Mouse (Mus musculus): Measurements from ENCODE around the gene Kctd20.
"Not testable (repeated sequence)": the region's sequence is repeated elsewhere in the genome, so short reads cannot be mapped to it uniquely, and the experiment has no call there.

Gene Kctd20

GRCm38 (mm10) chr17:28984724-28985420 lies 33.1 kb downstream of the Kctd20 start:
- in situ Hi-C loops (cut with MboI, MseI), result no loop called here

- in situ Hi-C loops (cut with MboI, MseI), result no loop called here
These were observed 35.1 kb downstream of the Kctd20 start for GRCm38 (mm10) chr17:28986833-28987232.

GRCm38 (mm10) chr17:28987713-28988112 lies 36.0 kb downstream of the Kctd20 start:
- in situ Hi-C loops (cut with MboI, MseI), result no loop called here

GRCm38 (mm10) chr17:28988291-28988690 lies 36.5 kb downstream of the Kctd20 start:
- in situ Hi-C loops (cut with MboI, MseI), result no loop called here

GRCm38 (mm10) chr17:28988996-28989395 lies 37.2 kb downstream of the Kctd20 start:
- in situ Hi-C loops (cut with MboI, MseI), result no loop called here

- in situ Hi-C loops (cut with MboI, MseI), result no loop called here
These were observed 38.3 kb downstream of the Kctd20 start for GRCm38 (mm10) chr17:28990060-28990459.

GRCm38 (mm10) chr17:28991286-28991685 lies 39.5 kb downstream of the Kctd20 start:
- in situ Hi-C loops (cut with MboI, MseI), result no loop called here

- in situ Hi-C loops (cut with MboI, MseI), result no loop called here
These were observed 40.4 kb downstream of the Kctd20 start for GRCm38 (mm10) chr17:28992105-28992504.

- in situ Hi-C loops (cut with MboI, MseI), result not testable (repeated sequence)
These were observed 41.3 kb downstream of the Kctd20 start for GRCm38 (mm10) chr17:28993004-28993403.

GRCm38 (mm10) chr17:28994615-28995014 lies 42.9 kb downstream of the Kctd20 start:
- in situ Hi-C loops (cut with MboI, MseI), result no loop called here

GRCm38 (mm10) chr17:29000465-29000864 lies 48.7 kb downstream of the Kctd20 start:
- in situ Hi-C loops (cut with MboI, MseI), result no loop called here

GRCm38 (mm10) chr17:29003740-29004139 lies 52.0 kb downstream of the Kctd20 start:
- in situ Hi-C loops (cut with MboI, MseI), result no loop called here

GRCm38 (mm10) chr17:29005002-29005401 lies 53.3 kb downstream of the Kctd20 start:
- in situ Hi-C loops (cut with MboI, MseI), result no loop called here

GRCm38 (mm10) chr17:29006812-29007211 lies 55.1 kb downstream of the Kctd20 start:
- in situ Hi-C loops (cut with MboI, MseI), result no loop called here

- in situ Hi-C loops (cut with MboI, MseI), result no loop called here
These were observed 55.5 kb downstream of the Kctd20 start for GRCm38 (mm10) chr17:29007243-29007640.

GRCm38 (mm10) chr17:29007641-29008325 lies 56.0 kb downstream of the Kctd20 start, which contains the start of gene Stk38:
Gene Stk38 (minus strand): TSS chr17:29007995.
- in situ Hi-C loops (cut with MboI, MseI), result no loop called here

- in situ Hi-C loops (cut with MboI, MseI), result no loop called here
These were observed 56.5 kb downstream of the Kctd20 start for GRCm38 (mm10) chr17:29008326-29008650.

GRCm38 (mm10) chr17:29009181-29009580 lies 57.4 kb downstream of the Kctd20 start:
- in situ Hi-C loops (cut with MboI, MseI), result no loop called here

- in situ Hi-C loops (cut with MboI, MseI), result no loop called here
These were observed 62.5 kb downstream of the Kctd20 start for GRCm38 (mm10) chr17:29014235-29014634.

- in situ Hi-C loops (cut with MboI, MseI), result no loop called here
These were observed 63.9 kb downstream of the Kctd20 start for GRCm38 (mm10) chr17:29015638-29016037.

- in situ Hi-C loops (cut with MboI, MseI), result no loop called here
These were observed 65.0 kb downstream of the Kctd20 start for GRCm38 (mm10) chr17:29016705-29017104.

- in situ Hi-C loops (cut with MboI, MseI), result no loop called here
These were observed 66.7 kb downstream of the Kctd20 start for GRCm38 (mm10) chr17:29018292-29018984.

Measured in T-helper 1 cell (primary cell).